Mouse (Mus musculus) brain, embryonic 14.5 days (tissue): Measurements from ENCODE around the gene Rrbp1. TPM values are rescaled to one million over a fixed set of nuclear protein-coding genes. Genes with fewer than 3 reads are reported as not detected.

Experiments used
- DNase-seq: peaks from one replicate; pipeline ENCODE4 v3.0.0-alpha.2; 2011; ENCODE audit warnings: low read depth
- CTCF ChIP-seq: fragments of 200-500 bp; IDR thresholded peaks from 2 replicates; pipeline ENCODE4 v1.5.1; 2012; ENCODE audit warnings: inconsistent platforms, mild to moderate bottlenecking, moderate library complexity, borderline replicate concordance; ENCODE audit not compliant: insufficient read depth, insufficient read length; ENCODE audit errors: extremely low read depth
- POLR2A ChIP-seq: fragments of 200-500 bp; IDR thresholded peaks from 2 replicates; pipeline ENCODE4 v1.6.1; 2012; ENCODE audit warnings: mild to moderate bottlenecking, inconsistent platforms, borderline replicate concordance; ENCODE audit not compliant: poor library complexity, insufficient read depth, insufficient read length, severe bottlenecking; ENCODE audit errors: extremely low read depth
- polyA plus RNA-seq: library from polyadenylated mRNA; depleted of rRNA; stranded (reverse); fragments of >200 nt; gene quantifications from 2 replicates; pipeline ENCODE4 v1.2.3, GENCODE M21; 2012

Rrbp1 gene
- polyA plus RNA-seq, 1 experiment: 66.2 TPM

DNA sequence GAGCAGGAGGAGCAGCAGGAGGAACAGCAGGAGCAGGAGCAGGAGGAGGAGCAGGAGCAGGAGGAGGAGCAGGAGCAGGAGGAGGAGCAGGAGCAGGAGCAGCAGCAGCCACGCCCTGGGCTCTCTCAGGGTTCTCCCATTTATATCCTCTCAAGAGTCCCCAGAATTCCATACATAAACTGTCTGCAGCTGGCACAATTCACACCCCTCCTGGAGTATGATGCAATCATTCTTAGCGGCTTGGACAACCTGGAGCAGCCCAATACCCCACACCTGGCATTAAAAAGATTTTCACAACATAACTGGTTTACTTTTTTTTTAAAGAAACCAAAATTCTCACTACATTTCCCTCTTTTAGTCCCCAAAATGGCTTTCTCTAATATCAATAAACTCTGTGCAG, 8.9 kb upstream of the Rrbp1 start:
- no peak for DNase-seq
- no peak for TF ChIP-seq POLR2A
- no peak for TF ChIP-seq CTCF

DNA sequence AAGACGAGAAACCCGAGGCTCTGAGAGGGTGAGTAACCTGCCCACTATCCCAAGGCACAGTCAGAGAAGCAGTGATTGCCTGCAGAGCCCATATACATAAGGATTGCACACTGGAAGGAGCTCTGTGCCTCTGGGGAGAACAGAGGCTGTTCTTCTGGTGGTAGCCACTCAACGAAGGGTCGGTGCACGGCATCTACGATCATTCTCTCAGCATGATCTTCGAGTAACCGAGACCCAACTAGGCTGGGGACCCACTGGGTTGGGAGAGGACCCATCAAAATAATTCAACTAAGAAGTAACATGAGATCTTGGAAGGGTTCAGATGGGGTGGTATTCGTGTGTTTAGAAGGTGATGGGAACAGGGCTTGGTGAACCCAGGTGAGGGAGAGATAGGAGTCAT, 4.8 kb upstream of the Rrbp1 start:
- no peak for DNase-seq
- TF ChIP-seq POLR2A (no peak), CTCF (no peak)

DNA sequence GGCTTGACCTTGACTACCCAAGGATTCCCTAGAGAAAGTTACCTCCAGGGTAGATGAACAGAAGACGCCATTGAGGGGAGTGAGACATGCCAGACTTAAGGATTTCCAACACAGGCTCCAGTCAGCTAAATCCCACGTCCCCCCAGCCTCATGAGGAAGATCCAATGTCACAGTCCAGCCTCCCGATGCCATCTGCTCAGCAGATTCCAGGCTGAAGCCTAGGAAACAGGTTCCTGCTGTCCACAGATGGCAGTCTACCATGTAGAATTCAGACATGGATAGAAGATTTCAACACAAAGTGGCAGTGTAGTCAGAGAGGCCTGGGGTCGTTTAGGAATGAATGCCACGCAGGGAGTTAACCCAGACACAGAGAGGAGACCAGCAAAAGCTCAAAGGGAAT, 3.4 kb upstream of the Rrbp1 start:
- DNase-seq: peak; percentile 55
- TF ChIP-seq POLR2A: no peak
- TF ChIP-seq CTCF: no peak

DNA sequence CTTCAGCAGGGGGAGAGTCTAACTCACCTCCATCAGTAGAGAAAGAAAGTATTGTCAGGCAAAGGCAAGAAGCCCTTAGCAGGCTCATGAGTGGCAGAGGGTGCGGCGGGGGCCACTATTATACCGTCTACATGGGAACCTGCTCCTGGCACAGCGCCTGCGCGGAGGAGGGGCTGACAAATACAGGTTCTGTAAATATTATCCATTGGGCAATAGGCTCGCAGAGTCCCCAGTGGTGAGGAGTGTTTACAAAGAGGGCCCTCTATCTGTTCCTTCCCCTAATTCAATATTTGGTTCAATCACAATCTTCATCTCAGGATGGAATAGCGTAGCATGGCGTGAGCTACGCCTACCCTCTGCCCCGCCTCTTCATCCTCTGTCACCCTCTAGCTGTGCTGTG, 3.0 kb upstream of the Rrbp1 start:
- no peak for DNase-seq
- TF ChIP-seq CTCF (no peak), POLR2A (no peak)

DNA sequence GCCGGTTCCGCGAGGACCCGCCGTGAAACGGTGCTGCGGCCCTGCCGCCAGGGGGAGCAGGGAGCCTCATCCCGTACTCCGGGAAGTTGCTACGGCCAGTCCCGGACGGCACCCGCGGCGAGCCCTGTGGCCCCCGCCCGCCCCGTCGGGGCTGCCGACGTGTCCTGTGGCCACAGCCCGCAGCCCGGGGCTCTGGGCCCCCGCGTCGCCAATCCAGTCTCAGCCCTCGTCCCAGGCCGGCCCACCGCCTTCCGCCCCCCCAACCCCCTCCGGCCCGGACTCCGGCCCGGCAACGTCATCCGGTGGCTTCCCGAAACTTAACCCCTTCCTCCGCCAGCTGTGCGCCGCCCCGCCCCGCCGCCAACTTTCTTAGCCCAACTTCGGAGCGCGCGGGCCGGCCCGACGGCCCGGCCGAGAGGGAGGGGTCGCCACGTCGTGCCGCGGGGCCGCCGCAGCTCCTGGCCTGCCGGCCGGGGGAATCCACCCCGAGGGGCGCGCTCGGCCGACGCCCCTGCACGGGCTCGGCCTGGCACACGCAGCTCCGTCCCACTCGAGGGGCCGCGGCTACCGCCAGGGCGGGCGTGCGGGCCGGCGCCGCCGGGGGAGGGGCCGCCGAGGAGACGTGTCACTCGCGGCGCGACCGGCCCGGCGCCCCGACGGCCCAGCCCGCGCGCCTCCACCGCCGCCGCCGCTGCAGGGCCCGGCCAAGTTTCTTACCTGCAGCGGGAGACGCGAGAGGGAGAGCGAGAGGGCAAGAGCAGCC, 600 bp downstream of the Rrbp1 start:
- DNase-seq: peak; percentile 74
- no peak for TF ChIP-seq POLR2A
- peak; percentile 78 for TF ChIP-seq CTCF

DNA sequence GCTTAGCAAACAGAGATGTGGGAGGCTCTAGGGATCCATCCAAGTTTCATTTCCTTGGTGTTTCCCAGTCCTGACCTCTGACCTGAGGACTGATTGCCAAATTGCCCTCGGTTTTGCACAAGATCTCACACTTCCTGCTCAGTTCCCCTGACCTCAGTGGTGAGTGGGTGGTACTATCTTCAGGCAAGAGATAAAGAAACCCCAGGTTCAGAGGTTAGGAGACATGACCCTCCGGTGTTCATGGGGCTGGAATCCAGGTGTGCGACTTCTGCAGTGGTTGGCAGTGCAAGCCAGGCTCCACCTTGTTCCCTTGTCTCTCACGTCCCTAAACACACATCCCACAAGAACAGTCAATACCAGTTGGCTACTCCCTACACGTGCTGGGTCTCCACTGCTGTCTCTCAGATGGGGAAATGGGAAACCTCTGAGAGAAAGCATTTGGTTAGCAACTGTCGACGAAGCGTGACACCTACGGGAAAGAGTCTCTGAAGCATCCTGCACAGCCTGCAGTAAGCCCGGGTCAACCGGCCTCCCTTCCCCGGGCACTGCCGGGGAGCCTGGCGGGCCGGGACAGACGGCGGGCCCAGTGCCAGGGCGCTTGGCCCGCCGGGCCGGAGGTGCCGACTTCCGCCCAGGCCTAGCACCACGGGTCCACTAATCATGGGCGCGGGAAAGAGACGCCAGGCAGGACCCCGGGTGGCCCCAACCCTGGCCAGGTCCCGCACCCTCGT, 1.3 kb downstream of the Rrbp1 start:
- peak; percentile 12 for DNase-seq
- TF ChIP-seq POLR2A: no peak
- no peak for TF ChIP-seq CTCF

DNA sequence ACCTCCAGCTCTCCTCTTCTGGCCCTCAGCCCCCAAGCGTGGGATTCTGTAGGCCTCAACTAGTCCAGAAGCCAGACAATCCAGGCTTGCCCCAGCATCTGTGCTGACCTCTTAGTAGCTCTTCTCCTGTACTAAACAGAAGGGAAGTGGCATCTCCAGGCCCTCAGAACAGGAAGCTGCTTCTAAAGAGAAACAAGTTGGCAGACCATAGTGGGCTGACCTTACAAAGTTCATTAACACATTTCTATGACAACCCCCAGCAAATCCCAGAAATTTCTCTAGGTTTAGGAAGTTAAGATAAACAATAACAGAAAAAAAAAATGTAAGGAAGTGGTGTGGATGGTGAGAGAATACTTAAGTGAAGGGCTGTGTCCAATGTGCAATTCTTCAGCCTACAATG, 2.0 kb downstream of the Rrbp1 start:
- TF ChIP-seq POLR2A: no peak
- TF ChIP-seq CTCF: no peak

DNA sequence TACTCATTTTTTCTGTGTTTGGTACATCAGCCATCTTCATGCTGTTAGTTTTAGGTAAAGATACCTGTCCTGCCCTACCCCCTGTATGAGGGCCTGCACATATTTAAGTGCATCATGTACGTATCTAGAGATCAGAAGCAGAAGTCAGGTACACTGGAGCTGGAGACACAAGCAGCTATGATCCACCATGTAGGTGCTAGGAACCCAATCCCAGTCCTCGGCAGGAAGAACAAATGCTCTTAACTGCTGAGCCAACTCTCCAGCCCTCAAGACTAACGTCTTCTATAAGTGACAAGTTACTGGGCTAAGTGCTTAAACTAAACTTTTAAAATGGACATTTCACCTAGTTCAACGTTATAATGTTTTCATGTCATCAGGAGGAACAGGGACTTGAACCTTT, 3.9 kb downstream of the Rrbp1 start:
- no peak for DNase-seq
- TF ChIP-seq POLR2A: no peak

More for the DNA sequence above, 2.0 kb downstream of the Rrbp1 start:
- DNase-seq: no peak

DNA sequence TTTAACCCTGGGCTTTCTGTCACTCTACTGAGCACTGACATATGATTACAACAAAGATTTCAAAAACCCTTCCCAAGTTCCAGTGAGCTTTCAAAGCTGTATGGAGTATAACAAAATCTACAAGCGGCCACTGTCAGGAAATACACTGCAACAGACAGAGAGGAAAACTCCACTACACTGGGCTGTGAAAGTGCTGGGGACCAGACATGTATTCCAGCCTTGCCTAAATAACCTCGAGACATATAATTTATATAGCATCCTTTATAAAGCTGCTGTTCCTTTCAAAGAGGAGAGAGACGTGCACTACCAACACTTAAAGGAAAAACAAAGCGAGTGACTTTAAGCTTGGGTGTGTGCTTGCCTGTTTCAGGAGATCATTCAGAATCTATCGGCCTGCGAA, 4.4 kb downstream of the Rrbp1 start:
- TF ChIP-seq POLR2A (no peak), CTCF (no peak)
- DNase-seq: no peak

DNA sequence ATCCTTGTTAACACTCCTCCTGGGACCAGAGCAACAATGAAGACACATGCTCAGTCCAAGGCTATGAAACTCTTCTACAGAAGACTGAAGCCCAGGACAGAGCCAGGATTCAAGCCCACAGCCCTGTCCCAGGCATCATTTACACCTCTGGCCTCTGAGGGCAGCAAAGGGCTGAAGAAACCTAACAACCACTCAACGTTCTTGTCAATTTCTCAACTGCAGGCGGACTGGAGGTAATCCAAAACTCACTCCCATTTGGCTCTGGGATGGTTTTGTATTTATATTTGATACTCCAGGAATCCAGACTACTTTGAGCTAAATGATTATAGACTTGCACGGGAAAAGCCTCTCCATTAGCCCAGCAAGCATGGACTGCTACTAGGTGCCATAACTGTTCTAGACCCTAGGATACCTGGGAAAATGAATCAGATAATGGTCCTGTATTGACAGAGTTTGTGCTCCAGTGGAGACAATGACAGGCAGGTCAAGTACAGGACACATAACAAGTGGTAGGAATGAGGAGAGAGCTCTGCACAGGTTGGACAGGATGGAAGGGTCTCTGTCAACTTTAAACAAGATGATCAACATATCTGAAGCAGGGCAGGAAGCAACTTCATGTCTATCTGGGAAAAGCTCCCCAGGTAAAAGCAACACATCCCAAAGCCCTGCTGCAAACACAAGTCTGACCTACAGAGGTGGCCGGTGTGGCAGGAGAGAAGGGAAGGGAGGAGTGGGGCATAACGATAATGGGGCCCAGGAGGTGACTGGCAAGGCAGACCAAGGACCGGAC, 5.7 kb downstream of the Rrbp1 start:
- no peak for TF ChIP-seq CTCF
- no peak for TF ChIP-seq POLR2A
- no peak for DNase-seq

DNA sequence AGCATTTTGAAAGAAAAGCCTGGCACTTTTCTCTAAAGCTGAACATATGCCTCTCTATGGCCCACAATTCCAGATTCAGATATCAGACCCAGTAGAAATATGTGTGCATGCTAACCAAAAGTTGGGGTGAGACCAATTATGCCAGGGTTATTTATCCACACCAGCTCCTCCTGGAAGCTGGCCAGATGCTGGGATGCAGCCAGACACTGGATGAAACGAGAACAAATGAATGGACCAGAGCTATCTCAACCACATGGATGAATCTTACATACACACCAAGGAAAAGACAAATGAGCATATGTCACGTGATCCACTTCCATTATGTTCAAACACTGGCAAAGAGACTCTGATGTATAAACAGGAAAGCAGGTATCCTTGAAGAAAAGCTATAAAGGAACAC, 7.5 kb downstream of the Rrbp1 start:
- TF ChIP-seq POLR2A: no peak
- no peak for TF ChIP-seq CTCF
- DNase-seq: peak; percentile 59
